Mouse (Mus musculus) embryo, embryonic 9.5 days (tissue): ENCODE data around the gene Ing4.
"Not testable (repeated sequence)": the region's sequence is repeated elsewhere in the genome, so short reads cannot be mapped to it uniquely, and the experiment has no call there.

Experiments
- DNase-seq: peaks from one replicate; pipeline ENCODE4 v3.0.0-alpha.2; 2017; ENCODE audit errors: extremely low spot score

The Ing4 gene

DNA sequence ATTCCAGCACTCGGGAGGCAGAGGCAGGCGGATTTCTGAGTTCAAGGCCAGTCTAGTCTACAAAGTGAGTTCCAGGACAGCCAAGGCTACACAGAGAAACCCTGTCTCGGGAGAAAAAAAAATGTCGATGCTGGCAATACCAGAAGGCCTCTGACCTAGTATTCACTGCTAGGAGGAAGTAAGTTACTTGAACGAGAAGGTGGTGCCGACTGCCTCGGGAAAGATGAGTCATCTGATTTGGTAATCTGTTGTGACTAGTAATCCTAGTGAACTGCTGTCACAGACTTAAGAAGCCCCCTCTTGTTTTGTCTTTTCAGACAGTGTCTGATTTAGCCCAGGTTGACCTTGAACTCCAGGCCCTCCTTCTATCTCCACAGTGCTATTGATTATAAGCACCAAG, 1.5 kb downstream of the Ing4 start:
- no peak for DNase-seq

DNA sequence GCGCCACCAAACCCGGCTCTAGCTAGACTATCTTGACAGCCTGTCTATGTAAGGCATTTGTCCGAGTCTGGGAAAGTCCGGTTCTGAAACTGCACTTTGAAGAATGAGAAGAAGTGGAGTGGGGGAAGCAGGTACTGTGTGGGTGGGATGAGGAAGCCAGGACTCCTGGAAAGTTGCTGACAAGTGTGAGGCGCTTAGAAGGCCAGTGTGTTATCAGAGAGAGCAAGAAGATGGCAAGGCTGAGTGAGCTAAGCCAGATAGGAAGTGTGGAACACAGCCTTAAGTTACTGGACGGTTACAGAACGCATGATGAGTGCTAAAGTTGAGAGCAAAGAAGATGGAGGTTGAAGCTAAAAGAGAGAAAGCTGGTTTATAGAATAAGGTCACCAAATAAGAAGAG, 2.5 kb downstream of the Ing4 start:
- DNase-seq = no peak

DNA sequence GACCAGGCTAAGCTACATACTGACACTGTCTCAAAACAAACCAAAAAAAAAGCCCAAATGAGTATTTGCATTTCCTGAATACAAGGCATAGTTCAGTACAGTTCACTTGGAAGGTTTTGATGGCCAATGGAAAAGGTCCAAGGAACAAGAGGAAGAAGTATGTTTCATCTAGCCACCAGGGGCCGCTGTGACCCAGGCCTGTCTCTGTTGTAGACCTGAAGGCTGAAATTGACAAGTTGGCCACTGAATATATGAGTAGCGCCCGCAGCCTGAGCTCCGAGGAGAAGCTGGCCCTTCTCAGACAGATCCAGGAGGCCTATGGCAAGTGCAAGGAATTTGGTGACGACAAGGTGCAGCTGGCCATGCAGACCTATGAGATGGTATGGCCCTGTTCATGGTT, 7.1 kb downstream of the Ing4 start:
- peak; percentile 63 for DNase-seq

DNA sequence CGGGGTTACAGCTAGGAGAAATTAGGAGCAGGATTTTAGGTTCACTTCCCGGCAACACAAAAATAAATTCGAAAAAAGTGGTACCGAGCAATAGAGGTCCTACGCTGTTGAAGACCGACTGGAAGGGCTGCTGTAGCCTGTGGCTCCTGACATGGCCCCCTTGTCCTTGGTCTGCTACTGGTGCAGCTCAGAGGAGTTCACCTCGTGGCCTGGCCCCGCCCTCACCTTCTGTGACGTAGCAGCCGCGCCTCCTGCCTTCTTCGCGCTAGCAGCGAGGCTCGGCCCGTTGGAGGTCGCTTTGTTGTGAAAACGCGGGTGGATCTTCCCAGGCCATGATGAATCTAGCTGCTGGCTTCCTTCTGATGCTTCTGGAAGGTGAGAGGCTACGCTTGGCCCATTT, 10.1 kb downstream of the Ing4 start, which contains the start of gene Acrbp:
Gene Acrbp (plus strand): TSS at position 12 of the 400 bp plus-strand sequence.
- peak; percentile 31 for DNase-seq

DNA sequence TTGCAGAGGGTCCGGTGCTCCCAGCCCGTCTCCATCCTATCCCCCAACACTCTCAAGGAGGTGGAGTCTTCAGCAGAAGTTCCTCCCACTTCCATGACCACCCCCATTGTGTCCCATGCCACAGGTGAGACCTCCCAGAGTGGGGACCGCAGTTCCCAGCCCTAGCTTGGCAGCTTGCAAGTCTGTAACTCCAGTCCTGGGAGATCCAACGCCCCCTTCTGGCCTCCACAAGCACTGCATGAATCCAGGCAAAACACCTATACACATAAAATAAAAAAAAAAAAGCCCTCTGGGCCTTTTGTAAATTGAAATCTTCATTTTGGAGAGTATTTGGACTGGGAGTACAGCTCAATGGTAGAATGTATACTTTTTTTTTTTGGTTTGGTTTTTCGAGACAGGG, 11.7 kb downstream of the Ing4 start:
- DNase-seq = no peak

DNA sequence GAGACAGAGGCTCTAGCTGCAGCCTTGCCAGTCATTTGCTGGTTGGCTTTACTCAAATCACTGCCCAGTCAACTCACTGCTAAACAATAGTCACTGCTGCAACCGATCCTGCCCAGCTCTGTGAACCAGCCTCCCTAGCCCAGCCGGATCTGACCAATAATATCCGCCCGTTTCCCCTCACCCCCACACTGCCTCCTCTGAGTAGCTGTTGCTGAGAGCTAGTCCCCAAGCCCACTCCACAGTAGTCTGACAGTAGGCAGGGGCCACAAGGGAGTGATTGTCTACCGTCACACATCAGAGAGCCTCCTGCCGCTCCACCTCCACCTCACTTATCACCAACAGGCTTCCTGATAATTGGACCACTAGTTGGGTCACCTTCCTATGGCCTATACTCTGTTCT, 21.9 kb downstream of the Ing4 start:
- DNase-seq = no peak

DNA sequence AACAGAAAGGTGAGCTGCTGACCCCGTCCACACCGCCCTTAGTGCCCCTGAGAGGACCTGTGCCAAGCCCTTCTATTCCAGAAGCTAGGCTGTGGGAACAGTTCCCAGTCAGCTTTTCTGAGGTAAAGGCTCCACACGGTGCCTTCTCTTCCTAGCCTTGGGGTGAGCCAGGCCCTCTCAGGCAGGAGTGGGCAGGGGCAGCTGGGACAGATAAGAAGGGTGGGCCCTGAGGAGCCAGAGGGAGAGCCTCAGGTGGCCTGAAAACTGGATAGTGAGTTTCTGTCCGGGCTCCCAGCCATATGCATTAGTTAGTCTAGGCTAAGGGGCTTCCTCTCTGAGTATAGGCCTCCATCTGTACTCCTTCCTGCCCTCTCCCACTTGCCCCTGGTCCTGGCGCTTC, 23.0 kb downstream of the Ing4 start:
- no peak for DNase-seq

DNA sequence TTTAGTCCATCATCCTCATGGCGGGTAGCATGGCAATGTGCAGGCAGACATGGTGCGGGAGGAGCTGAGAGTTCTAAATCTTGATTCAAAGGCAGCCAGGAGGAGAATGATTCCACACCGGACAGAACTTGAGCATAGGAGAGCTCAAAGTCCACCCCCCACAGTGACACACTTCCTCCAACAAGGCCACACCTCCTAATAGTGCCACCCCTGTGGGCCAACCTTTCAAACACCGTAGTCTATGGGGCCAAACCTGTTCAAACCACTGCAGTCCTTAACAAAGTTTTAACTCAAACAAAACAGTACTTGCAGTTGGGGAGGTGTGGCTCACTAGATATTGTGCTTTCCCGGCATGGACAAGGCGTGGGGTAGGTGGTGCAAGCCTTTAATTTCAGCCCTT, 24.3 kb downstream of the Ing4 start:
- DNase-seq = no peak

DNA sequence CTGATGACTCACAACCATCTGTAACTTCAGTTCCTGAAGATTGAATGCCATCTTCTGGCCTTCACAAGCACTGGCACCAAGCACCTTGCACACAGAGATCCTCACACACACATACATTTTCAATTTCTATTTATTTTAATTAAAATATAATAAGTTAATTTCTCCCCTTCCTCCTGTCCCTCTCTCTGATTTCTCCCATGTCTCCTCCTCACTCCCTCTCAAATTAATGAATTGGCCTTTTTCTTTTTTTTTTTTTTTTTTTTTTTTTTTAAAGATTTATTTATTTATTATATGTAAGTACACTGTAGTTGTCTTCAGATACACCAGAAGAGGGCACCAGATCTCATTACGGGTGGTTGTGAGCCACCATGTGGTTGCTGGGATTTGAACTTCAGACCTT, 25.7 kb downstream of the Ing4 start:
- not testable (repeated sequence) for DNase-seq

DNA sequence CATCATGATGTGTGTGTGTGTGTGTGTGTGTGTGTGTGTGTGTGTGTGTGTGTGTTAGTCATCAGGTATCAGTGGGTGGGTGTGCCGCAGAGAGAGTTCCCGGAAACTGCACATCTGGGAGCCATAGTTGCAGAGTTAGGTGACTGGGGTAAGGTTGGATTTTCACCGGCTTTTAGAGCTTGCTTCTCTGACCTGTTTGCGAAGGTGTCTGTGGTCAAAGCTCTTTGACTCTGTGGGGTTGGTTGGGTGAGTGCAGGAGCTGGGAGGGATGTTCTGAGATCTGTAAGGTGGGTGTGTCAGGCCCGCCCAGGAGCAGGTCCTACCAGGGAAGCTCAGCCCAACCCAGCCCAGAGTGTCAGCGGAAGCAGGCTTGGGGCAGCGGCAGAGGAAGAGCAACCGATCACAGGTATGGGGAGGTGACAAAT, 28.0 kb downstream of the Ing4 start, which contains the start of gene Lpar5:
Gene Lpar5 (plus strand): TSS at position 350 of the 425 bp plus-strand sequence.
- no peak for DNase-seq

DNA sequence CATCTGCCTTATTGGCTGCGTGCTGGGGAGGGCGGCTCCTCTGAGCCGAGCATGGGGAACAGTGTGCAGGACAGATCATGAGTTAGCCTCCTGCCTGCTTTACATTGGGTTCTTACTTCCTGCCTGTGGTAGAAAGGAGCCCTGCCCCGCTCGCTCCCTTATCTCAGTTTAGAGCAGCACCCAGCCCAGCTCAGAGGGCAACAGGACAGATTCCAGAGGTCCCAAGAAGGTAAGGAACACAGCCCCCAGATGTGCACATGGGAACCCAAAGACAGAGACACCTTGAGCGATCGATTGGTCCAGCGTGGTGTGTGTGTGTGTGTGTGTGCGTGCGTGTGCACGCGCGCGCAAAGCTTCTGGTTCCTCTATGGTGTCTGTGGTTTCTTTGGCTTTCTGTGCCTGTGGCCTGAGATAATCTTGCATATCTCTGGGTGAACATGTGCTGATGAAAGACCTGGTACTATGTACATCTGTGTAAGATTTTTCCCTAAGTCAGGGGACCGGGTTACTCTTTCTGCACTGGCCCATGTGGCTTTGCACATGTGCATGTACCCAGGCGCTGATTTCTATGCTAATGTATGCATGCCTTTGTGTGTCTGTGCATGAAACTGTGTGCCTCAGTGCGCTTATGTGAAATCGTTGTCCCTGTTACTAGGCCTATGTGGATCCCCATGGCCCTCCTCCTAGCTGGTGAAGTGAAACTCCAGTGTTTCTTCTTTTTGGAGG, 31.8 kb downstream of the Ing4 start:
- no peak for DNase-seq

DNA sequence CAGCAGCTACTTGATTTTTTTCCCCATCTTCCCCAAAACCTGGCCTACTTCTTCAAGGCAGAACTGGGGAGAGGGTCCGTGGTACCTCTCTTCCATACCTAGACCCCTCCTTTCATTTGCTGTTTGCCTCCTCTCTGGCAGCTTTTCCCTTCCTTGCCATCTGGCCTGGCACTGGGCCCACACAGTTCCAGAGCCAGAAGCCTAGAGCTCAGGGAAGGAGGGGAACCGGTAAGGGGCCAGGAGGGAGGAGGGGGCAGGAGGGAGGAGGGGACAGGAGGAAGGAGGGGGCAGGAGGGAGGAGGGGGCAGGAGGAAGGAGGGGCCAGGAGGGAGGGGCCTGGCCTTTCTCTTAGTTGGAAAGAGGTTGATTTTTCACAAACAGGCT, 32.3 kb downstream of the Ing4 start:
- no peak for DNase-seq

DNA sequence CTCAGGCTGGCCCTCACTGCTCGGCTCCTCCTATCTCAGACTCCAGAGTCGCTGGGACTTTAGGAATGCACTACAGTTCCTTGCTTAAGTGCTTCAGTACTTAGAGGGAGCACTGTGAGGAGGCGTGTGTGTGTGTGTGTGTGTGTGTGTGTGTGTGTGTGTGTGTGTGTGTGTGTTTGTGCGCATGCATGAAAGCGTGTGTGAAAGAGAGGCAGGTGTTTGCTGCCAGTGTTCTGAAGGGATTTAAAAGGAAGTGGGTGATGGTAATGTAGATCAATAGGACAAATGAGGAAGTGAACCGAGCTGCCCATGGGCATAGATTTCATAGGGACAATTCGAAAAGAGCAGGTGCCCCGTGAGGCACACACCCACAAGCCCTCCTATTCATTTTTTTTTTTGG, 34.3 kb downstream of the Ing4 start:
- no peak for DNase-seq

DNA sequence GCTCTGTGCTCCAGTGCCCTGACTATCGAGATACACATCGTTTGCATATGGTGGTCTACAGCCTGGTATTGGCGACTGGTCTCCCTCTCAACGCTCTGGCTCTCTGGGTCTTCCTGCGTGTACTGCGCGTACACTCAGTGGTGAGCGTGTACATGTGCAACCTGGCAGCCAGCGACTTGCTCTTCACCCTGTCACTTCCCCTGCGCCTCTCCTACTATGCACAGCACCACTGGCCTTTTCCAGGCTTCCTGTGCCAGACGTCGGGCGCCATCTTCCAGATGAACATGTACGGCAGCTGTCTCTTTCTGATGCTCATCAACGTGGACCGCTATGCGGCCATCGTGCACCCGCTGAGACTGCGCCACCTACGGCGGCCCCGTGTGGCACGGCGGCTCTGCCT, 41.8 kb downstream of the Ing4 start:
- no peak for DNase-seq

DNA sequence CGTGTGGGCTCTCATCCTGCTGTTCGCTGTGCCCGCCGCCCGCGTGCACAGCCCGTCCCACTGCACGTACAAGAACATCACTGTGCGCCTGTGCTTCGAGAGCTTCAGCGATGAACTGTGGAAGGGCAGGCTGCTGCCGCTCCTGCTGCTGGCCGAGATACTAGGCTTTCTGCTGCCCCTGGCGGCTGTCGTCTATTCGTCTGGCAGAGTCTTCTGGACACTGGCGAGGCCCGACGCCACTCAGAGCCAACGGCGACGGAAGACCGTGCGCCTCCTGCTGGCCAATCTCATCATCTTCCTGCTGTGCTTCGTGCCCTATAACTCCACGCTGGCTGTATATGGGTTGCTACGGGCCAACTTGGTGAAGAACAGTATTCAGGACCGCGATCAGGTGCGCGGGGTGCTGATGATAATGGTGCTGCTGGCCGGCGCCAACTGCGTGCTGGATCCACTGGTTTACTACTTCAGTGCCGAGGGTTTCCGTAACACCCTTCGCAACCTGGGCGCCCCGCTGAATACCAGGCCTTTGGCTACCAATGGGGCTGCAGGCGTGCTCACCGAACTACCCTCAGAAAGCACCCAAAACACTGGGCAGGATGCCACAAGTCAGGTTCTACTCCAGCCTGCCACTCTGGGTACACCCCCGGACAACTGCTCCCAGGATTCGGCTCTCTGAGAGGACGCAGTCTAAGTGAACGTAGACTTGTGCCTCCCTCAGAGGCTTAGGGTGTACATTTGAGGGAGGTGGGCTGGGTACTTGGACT, 42.4 kb downstream of the Ing4 start:
- DNase-seq = peak; percentile 90

DNA sequence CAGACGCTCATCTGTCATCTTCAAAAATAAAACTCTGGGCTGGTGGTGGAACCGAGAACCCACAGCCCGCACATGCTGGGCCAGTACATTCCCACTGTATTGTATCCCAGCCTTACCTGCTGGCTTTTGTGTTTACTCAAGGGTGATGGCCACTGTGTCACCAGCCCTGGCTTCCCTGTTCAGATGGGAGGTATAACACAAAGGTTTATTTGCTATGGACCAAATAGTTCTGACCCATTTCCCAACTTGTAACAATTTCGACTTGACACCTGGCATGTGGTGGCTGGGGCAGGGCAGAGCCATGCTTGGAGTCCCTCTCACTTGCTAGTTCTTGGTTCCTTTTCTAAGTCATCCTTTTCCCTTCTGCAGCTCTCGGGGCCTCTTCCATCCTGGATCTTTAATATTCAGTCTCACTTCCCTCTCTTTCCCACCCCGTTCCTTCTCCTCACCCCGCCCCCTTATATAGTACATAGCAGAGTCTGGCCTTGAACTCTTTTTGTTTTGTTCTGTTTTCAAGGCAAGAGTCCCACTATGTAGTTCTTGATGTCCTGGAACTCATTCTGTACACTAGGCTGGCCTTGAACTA, 43.3 kb downstream of the Ing4 start:
- no peak for DNase-seq

DNA sequence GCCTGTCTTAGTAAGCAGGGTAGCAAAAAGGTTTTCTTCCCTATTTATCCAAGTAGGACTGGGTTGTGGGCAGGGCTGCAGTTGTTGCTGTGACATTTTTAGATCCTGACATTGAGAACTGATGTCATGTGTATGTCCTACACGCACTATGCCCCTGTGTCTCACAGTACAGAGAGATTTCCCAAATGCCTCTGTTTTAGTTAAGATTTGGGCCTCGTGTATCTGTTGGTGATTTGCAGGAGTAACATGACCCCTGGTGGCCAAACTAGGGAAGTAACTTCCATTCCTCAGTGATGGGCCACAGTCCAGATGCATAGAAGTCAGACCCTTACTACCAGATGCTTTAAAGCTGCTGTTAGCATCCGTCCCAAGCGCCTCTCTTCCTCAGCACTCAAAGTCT, 44.9 kb downstream of the Ing4 start:
- peak; percentile 75 for DNase-seq

DNA sequence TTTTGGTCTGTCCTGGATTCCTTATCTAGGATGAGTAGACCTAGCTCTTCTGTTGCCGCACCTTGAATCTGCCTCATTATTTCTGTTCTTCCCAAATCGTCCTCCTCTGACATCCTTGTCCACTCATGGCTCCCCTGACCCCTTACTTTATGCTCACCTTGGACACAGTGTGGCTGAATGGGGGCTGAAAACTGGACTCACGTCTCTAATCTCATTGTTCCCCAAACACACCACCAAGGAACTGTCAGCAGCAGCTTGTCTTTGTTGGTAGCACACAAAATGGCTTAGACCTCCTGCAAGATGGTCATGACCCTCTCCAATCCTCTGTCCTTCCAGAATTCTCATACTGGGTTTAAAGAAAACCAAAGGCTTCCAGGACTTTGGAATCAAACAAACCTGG, 48.4 kb downstream of the Ing4 start:
- no peak for DNase-seq

DNA sequence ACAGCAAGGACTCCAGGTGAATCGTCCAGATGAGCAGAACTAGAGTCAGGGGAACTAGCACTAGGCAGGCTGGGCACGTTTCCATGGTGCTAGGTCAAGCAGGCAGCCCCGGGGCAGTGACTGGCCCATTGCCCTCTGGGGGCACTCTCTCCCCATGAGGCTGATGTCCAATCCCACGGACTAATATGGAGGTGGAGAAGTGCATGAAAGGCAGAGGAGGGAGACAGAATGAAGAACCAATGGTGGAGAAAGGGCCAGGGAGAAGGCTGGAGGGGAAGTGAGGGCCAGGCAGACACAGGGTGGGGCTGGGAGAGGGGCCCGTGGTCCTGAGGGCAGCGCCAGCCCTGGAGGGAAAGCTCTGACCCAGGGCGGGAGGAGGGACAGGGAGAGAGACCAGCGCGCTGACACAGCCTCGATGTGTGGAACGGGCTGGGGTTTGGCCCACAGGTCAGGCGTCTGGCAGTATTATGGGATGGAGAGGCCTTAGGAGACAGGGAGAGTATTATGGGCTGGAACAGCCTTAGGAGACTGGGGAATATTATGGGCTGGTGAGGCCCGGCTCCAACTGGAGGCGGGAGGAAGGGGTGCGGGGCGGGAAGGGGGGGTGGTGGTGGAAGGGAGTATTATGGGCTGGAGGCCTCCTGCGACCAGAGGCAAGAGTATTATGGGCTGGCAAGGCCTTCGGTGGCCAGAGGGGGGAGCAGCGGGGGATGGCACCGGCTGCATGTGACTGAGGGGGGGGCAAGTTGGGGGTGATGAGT, 49.2 kb downstream of the Ing4 start:
- DNase-seq = peak; percentile 89

DNA sequence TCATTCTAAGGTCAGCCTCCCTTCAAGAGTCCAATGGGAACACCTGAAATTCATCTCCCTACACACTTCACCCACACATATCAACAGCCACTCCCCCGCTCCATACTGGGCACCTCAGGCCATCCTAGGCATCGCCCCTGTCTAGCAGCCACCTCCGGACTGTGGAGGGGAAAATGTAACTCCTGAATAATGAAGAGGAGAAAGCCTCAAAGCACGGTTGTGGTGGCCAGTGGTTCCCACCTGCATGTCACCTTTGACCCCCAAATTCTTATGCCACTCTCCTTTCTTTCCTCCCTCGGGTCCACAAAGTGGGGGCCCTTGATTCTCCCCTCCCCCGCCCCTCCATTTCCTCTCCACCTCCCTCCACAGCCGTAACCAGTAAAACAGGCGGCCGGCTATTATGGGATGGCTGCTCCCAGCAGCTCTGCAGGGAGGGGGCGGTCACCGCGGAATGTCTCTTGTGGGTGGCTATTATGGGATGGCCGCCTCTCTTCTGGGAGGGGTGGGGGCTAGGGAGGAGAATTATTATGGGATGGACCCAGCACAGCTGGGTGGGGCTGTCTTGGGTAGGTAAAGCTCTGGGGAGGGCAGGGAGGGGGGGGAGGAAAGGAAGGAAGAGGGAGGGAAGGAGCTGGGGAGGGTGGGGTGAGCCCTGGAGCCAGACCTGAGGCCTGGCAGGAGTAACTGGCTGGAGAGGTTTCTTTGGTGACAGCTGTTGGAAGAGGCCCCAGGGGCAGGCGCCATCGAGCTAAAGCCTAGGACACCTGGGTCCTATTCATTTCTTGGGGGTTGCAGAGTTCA, 50.2 kb downstream of the Ing4 start:
- DNase-seq = peak; percentile 77

DNA sequence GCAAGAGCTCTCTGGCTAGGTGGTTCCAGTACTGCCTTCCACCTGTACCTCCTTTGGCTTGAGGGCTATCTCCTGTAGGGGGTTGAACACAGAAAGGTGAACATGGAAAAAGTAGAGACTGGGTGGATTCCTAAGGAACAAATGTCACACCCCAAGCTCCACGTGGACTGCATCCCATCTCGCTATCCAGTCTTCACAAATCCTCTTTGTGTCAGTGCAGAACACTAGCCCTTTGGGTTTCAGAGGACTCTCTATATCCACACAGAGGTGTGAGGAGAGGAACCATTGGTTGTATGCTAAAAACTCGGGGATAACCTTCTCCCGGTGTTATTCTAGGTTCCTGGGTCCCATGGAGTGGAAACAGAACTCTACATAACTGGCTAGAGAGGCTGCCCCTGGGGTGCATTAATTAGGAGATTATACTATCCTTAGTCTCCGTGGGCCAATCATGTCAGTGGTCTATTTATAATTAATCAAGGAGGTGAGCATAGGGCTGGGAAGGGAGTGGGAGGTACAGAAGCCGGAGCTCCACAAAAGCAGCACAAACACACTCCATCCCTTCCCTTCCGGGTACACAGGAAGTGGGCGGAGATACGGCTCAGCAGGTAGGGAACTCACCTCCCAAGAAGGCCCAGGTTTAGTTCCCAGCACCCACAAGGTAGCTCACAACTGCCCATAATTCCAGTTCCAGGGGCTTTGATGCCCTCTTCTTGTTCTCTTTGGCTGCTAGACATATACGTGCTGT, 51.0 kb downstream of the Ing4 start:
- no peak for DNase-seq
